Mouse (Mus musculus) midbrain, postnatal 0 days (tissue): ENCODE results near the gene S100z. TPM values are rescaled to one million over a fixed set of nuclear protein-coding genes. Genes with fewer than 3 reads are reported as not detected.

Experiments used
- ATAC-seq: fragments of 200-750 bp; cut with Nextera tagmentation; 2 replicates; pipeline ENCODE4 v1.8.0; 2017; ENCODE audit warnings: moderate number of reproducible peaks, mild to moderate bottlenecking, moderate TSS enrichment, moderate library complexity; ENCODE audit not compliant: low FRiP score
- DNase-seq: peaks from one replicate; pipeline ENCODE4 v3.0.0-alpha.2; 2015; ENCODE audit warnings: low spot score
- H3K27ac ChIP-seq: fragments of 300-500 bp; sonication (generic); 2 replicates; pipeline ENCODE4 v1.5.1; 2014; ENCODE audit warnings: low read depth, mild to moderate bottlenecking, low read length, mixed read lengths
- H3K27me3 ChIP-seq: fragments of 300-500 bp; sonication (generic); 2 replicates; pipeline ENCODE4 v1.6.1; 2014; ENCODE audit warnings: low read length, control low read depth, mixed read lengths; ENCODE audit not compliant: insufficient read depth
- H3K36me3 ChIP-seq: fragments of 300-500 bp; sonication (generic); 2 replicates; pipeline ENCODE4 v1.6.1; 2014; ENCODE audit warnings: low read length, control low read depth, mixed read lengths; ENCODE audit not compliant: insufficient read depth
- H3K4me1 ChIP-seq: fragments of 300-500 bp; sonication (generic); 2 replicates; pipeline ENCODE4 v1.6.1; 2014; ENCODE audit warnings: mild to moderate bottlenecking, control low read depth, antibody characterized with exemption, low read length, mixed read lengths; ENCODE audit not compliant: insufficient read depth
- H3K4me2 ChIP-seq: fragments of 300-500 bp; sonication (generic); 2 replicates; pipeline ENCODE4 v1.6.1; 2014; ENCODE audit warnings: low read depth, mild to moderate bottlenecking, low read length, mixed read lengths; ENCODE audit not compliant: poor library complexity, severe bottlenecking
- H3K4me3 ChIP-seq: fragments of 300-500 bp; sonication (generic); 2 replicates; pipeline ENCODE4 v1.5.1; 2014; ENCODE audit warnings: low read depth, mild to moderate bottlenecking, low read length, moderate library complexity
- H3K9ac ChIP-seq: fragments of 300-500 bp; sonication (generic); replicated peaks from 2 replicates; pipeline ENCODE4 v1.6.1; 2014; ENCODE audit warnings: mild to moderate bottlenecking, low read length, moderate library complexity, mixed read lengths; ENCODE audit not compliant: poor library complexity, severe bottlenecking
- H3K9me3 ChIP-seq: fragments of 300-500 bp; sonication (generic); 2 replicates; pipeline ENCODE4 v1.6.1; 2016; ENCODE audit warnings: low read length, control low read depth
- CTCF ChIP-seq: IDR thresholded peaks from 2 replicates; pipeline ENCODE4 v1.5.1; 2016; ENCODE audit warnings: antibody characterized with exemption, mild to moderate bottlenecking
- WGBS: fragments of 180-500 bp; shearing (Covaris S2); extraction: QIAGEN DNeasy Blood & Tissue Kit; methylation state at CpG from one replicate; pipeline ENCODE4 v1.1.7; 2014; 5-methylcytosine and 5-hydroxymethylcytosine counted together
- polyA plus RNA-seq: library from polyadenylated mRNA; unstranded; fragments of >200 nt; fragmentation: Nextera tagmentation; extraction: Ambion mirVana; gene quantifications from 2 replicates; pipeline ENCODE4 v1.2.1, GENCODE M21; 2015
- total RNA-seq: library from RNA; depleted of rRNA; stranded (reverse); fragments of >200 nt; gene quantifications from 2 replicates; pipeline ENCODE4 v1.2.3, GENCODE M21; 2014

S100z gene
- total and polyA plus RNA-seq, 2 experiments from 2014 or later = not detected

DNA sequence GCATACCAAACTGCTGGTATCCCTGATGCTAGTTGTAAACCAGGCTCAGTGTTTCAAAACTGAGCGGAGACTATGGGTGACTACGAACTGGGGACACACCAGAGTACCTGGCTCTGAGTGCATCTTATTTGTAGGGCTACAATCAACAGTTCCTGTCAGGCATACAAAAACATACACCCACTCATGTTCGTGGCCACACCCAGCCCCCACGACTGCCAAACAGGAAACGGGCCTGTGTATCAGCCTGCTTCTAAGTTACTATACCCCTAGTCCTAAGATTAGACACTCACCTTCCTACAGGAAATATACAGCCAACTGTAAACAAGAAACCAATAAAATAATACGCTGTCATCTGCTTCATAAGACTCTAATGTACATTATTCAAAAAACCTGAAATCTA is 42.5 kb upstream of the S100z start:
- no peak for TF ChIP-seq CTCF
- Histone ChIP-seq H3K36me3 (no peaks in the 10 kb centered on the region), H3K9me3 (no peaks in the 10 kb centered on the region), H3K27ac (no peak overlapping the region), H3K27me3 (peaks cover 6% of the 10 kb centered on the region), H3K4me3 (no peak overlapping the region), H3K4me1 (peaks cover 7% of the 10 kb centered on the region), H3K9ac (no peak overlapping the region), H3K4me2 (no peak overlapping the region)
- ATAC-seq = no peak
- 89% methylated on average over 6 of the region's 6 CpGs for WGBS
- DNase-seq = no peak

DNA sequence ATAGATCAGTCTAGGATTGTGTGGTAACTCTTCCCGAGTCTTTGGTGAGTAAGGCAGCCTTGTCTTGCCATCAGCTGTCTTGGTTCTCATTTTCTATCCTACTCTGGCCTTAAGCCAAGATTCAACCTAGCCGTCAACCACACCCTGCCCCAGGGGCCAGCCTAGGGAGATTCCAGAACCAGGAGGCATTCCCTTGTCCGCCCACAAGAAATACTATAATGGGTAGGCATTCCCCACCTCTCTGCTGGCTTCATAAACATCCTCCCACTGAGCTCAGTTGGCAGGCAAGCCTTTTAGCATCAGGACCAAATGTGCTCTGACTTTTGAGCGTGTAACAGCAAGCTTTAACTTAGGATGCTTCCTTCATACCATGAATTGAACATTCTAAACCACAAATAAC is 36.2 kb upstream of the S100z start:
- H3K4me1 ChIP-seq = no peaks in the 10 kb centered on the region
- DNase-seq = no peak
- H3K36me3 ChIP-seq = no peaks in the 10 kb centered on the region
- no peak overlapping the region for H3K4me2 ChIP-seq
- 87% methylated on average over 4 of the region's 4 CpGs for WGBS
- no peak overlapping the region for H3K4me3 ChIP-seq
- ATAC-seq = no peak
- no peaks in the 10 kb centered on the region for H3K9me3 ChIP-seq
- H3K27ac ChIP-seq = no peak overlapping the region
- H3K9ac ChIP-seq = no peak overlapping the region
- no peaks in the 10 kb centered on the region for H3K27me3 ChIP-seq
- TF ChIP-seq CTCF = no peak

DNA sequence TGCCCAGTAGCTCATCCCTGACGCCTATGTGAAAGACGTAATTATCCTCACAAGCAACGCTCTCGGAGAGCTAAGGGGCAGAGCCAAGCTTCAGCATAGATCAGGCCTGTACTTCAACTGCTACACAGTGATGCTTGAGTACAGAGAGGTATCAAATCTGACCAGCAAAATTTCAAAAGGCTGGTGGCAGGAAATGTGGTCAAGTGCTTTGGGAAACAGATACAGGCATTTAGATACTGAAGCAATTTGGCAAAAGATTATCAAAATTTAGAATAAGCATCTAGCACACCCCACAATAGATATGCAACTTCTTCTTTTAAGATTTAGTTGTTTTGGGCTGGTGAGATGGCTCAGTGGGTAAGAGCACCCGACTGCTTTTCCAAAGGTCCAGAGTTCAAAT is 31.5 kb upstream of the S100z start:
- H3K9me3 ChIP-seq = no peaks in the 10 kb centered on the region
- ATAC-seq = no peak
- no peaks in the 10 kb centered on the region for H3K27me3 ChIP-seq
- no peak for DNase-seq
- TF ChIP-seq CTCF = no peak
- no peaks in the 10 kb centered on the region for H3K36me3 ChIP-seq
- H3K4me2 ChIP-seq = no peak overlapping the region
- H3K4me1 ChIP-seq = no peaks in the 10 kb centered on the region
- H3K9ac ChIP-seq = no peak overlapping the region
- no peak overlapping the region for H3K27ac ChIP-seq
- no peak overlapping the region for H3K4me3 ChIP-seq
- 90% methylated on average over 5 of the region's 5 CpGs for WGBS

DNA sequence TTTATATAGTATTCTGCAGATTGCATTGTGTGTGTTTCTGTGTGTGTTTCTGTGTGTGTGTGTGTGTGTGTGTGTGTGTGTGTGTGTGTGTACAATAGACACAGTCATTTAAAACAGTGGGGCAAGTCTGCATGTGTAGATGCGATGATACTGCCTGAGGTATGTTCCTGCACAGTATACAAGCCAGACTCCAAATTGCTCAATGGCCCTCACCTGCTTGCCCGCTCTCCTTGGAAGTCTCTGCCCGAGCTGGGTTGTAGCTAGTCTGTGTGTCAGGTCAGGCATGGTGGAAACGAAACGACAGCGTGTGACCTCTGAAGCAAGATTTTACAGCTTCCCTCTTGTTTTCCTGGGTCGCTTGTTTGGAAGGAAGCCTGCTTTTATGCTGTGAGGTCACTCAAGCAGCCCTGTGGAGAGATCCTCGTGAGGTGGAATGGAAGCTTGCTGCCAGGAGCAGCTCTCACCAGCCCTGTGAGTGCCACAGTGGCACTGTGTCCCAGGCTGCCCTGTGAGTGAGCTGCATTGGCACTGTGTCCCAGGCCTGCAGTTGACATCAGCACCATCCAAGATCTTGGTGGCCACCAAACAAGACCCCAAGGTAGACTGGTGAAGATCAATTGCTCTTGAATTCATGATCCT is 24.9 kb upstream of the S100z start:
- Histone ChIP-seq H3K4me2 (no peak overlapping the region), H3K27ac (no peak overlapping the region), H3K9ac (no peak overlapping the region), H3K4me3 (no peak overlapping the region), H3K9me3 (no peaks in the 10 kb centered on the region), H3K36me3 (no peaks in the 10 kb centered on the region), H3K27me3 (no peaks in the 10 kb centered on the region), H3K4me1 (no peaks in the 10 kb centered on the region)
- no peak for ATAC-seq
- WGBS = 82% methylated on average over 8 of the region's 8 CpGs
- no peak for TF ChIP-seq CTCF
- no peak for DNase-seq

DNA sequence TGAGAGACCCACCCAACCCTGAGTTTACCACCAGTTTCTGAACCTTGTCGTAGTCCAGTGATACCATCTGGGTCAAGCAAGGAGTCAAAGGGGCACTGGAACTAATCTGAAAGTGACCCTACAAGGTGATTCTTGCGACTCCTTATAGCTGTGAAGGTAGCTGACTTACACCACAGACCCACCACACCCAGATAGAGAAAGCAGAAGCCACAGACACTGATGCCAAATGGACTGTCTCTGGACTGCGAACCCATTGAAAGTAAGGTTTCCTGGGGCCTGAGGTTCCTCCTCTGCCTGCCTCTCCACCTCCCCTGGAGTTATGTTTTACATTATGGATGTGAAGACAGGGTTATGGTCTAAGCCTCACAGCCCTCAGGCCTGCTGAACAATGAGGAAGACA is 18.1 kb upstream of the S100z start:
- no peak overlapping the region for H3K4me2 ChIP-seq
- DNase-seq = no peak
- TF ChIP-seq CTCF = no peak
- no peak for ATAC-seq
- no peaks in the 10 kb centered on the region for H3K9me3 ChIP-seq
- no peaks in the 10 kb centered on the region for H3K4me1 ChIP-seq
- no peak overlapping the region for H3K4me3 ChIP-seq
- WGBS = 90% methylated on average over 3 of the region's 3 CpGs
- H3K27ac ChIP-seq = no peak overlapping the region
- no peak overlapping the region for H3K9ac ChIP-seq
- no peaks in the 10 kb centered on the region for H3K36me3 ChIP-seq
- no peaks in the 10 kb centered on the region for H3K27me3 ChIP-seq

DNA sequence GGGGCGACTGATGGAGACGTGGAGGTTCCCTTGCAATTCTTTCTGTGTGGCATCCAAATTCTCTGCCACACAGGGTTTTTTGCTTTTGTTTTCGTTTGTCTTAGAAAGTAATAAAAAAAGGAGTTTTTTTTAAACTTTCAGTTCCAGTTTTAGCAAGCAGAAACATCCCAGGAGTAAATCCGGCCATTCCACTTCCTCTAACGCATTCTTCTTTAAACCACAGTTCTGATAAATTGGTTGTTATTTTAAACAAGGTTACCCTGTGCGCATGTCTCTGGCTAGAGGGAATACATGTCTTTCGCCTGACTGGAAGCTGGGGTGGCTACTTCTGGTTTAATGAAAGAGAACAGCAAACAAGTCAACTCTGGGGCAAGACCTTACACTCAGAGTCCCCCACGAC is 16.3 kb upstream of the S100z start:
- Histone ChIP-seq H3K4me1 (no peaks in the 10 kb centered on the region), H3K36me3 (no peaks in the 10 kb centered on the region), H3K9me3 (no peaks in the 10 kb centered on the region), H3K27ac (no peak overlapping the region), H3K4me2 (no peak overlapping the region), H3K9ac (no peak overlapping the region), H3K27me3 (no peaks in the 10 kb centered on the region), H3K4me3 (no peak overlapping the region)
- ATAC-seq (no peak), DNase-seq (no peak)
- no peak for TF ChIP-seq CTCF
- WGBS = 83% methylated on average over 8 of the region's 8 CpGs
